Mouse (Mus musculus) bone marrow macrophage, adult 2 months (primary cell): Measurements from ENCODE around the gene Card11.

Experiments used
- CTCF ChIP-seq: IDR thresholded peaks from 2 replicates; pipeline ENCODE4 v1.5.1; 2012; ENCODE audit warnings: low read depth, mild to moderate bottlenecking, low read length, moderate library complexity
- POLR2A ChIP-seq: IDR thresholded peaks from 2 replicates; pipeline ENCODE4 v1.6.1; 2012; ENCODE audit warnings: mild to moderate bottlenecking, low read depth, low read length, borderline replicate concordance

GRCm38 (mm10) chr5:140871241-140871640 is 129.1 kb downstream of the Card11 start:
- TF ChIP-seq POLR2A (no peak), CTCF (no peak)
